Mouse (Mus musculus): ENCODE measurements around the gene Hist2h4. TPM values are rescaled to one million over a fixed set of nuclear protein-coding genes. Genes with fewer than 3 reads are reported as not detected.
A peak's percentile ranks its signal among the peaks of the same experiment; 100 is the strongest.

The Hist2h4 gene
- polyA plus RNA-seq, 2 experiments from 2014 or later = 1.9 to 2.2 TPM

- ATAC-seq = peak; percentile 11
Observed at GRCm38 (mm10) chr3:96268776-96269378, 5.8 kb upstream of the Hist2h4 start.

GRCm38 (mm10) chr3:96268051-96268775 lies 5.1 kb upstream of the Hist2h4 start, which contains the start of gene Hist2h3b:
Gene Hist2h3b (plus strand): TSS chr3:96268654.
- ATAC-seq = peak; percentile 33

GRCm38 (mm10) chr3:96267541-96267940 lies 4.4 kb upstream of the Hist2h4 start:
- no peak for ATAC-seq

GRCm38 (mm10) chr3:96266132-96266710 lies 3.1 kb upstream of the Hist2h4 start:
- ATAC-seq = no peak

GRCm38 (mm10) chr3:96264404-96264949 lies 1.4 kb upstream of the Hist2h4 start:
- ATAC-seq = no peak

GRCm38 (mm10) chr3:96263558-96264403 lies 670 bp upstream of the Hist2h4 start:
- ATAC-seq = peak; percentile 25

GRCm38 (mm10) chr3:96262216-96262875 lies 765 bp downstream of the Hist2h4 start:
- ATAC-seq = peak; percentile 57

GRCm38 (mm10) chr3:96261623-96262022 lies 1.5 kb downstream of the Hist2h4 start:
- ATAC-seq = no peak

- ATAC-seq = no peak
Observed at GRCm38 (mm10) chr3:96260220-96260619, 2.9 kb downstream of the Hist2h4 start.

GRCm38 (mm10) chr3:96257190-96257589 lies 5.9 kb downstream of the Hist2h4 start:
- no peak for ATAC-seq

GRCm38 (mm10) chr3:96255926-96256593 lies 7.1 kb downstream of the Hist2h4 start:
- ATAC-seq = no peak

- ATAC-seq = no peak
Observed at GRCm38 (mm10) chr3:96254683-96255355, 8.3 kb downstream of the Hist2h4 start.

GRCm38 (mm10) chr3:96251787-96252186 lies 11.3 kb downstream of the Hist2h4 start:
- ATAC-seq = no peak

- no peak for ATAC-seq
Observed at GRCm38 (mm10) chr3:96250890-96251289, 12.2 kb downstream of the Hist2h4 start.

GRCm38 (mm10) chr3:96249034-96249345 lies 14.1 kb downstream of the Hist2h4 start:
- ATAC-seq = no peak

- ATAC-seq = no peak
Observed at GRCm38 (mm10) chr3:96248141-96249033, 14.7 kb downstream of the Hist2h4 start.

- no peak for ATAC-seq
Observed at GRCm38 (mm10) chr3:96247356-96248140, 15.6 kb downstream of the Hist2h4 start.

- peak; percentile 56 for ATAC-seq
Observed at GRCm38 (mm10) chr3:96246427-96246856, 16.7 kb downstream of the Hist2h4 start, which contains the start of gene Hist2h3c1. Gene Hist2h3c1 (plus strand): TSS chr3:96246685.

GRCm38 (mm10) chr3:96246018-96246417 lies 17.1 kb downstream of the Hist2h4 start:
- ATAC-seq = peak; percentile 33
